Mouse (Mus musculus): ENCODE results near the gene Ppm1d.

Ppm1d gene

GRCm38 (mm10) chr11:85310713-85311574 is at the start of gene Ppm1d:
TSS of gene Ppm1d (plus strand) at chr11:85311244.
- peak; percentile 99 for DNase-seq

- peak; percentile 29 to 46 for DNase-seq
Measured at GRCm38 (mm10) chr11:85264635-85265034, 46.4 kb upstream of the Ppm1d start.

- no peak for DNase-seq
Measured at GRCm38 (mm10) chr11:85267393-85267792, 43.7 kb upstream of the Ppm1d start.

- peak; percentile 63 to 86 for DNase-seq
Measured at GRCm38 (mm10) chr11:85270631-85271030, 40.4 kb upstream of the Ppm1d start.

- DNase-seq: peak in 1 of 2 experiments; percentile 60
Measured at GRCm38 (mm10) chr11:85273299-85273698, 37.7 kb upstream of the Ppm1d start.

- DNase-seq: no peak
Measured at GRCm38 (mm10) chr11:85275151-85275550, 35.9 kb upstream of the Ppm1d start.

GRCm38 (mm10) chr11:85277609-85278008 is 33.4 kb upstream of the Ppm1d start:
- DNase-seq: no peak

GRCm38 (mm10) chr11:85278175-85278574 is 32.9 kb upstream of the Ppm1d start:
- DNase-seq: no peak

- no peak for DNase-seq
Measured at GRCm38 (mm10) chr11:85281219-85281878, 29.7 kb upstream of the Ppm1d start.

- DNase-seq: no peak
Measured at GRCm38 (mm10) chr11:85297953-85298352, 13.1 kb upstream of the Ppm1d start.

- no peak for DNase-seq
Measured at GRCm38 (mm10) chr11:85299880-85300279, 11.2 kb upstream of the Ppm1d start.

GRCm38 (mm10) chr11:85301161-85301560 is 9.9 kb upstream of the Ppm1d start:
- DNase-seq: no peak

- DNase-seq: no peak
Measured at GRCm38 (mm10) chr11:85301836-85302235, 9.2 kb upstream of the Ppm1d start.

- DNase-seq: peak; percentile 33 to 36
Measured at GRCm38 (mm10) chr11:85306577-85307260, 4.3 kb upstream of the Ppm1d start.

- no peak for DNase-seq
Measured at GRCm38 (mm10) chr11:85308799-85309198, 2.2 kb upstream of the Ppm1d start.

- no peak for DNase-seq
Measured at GRCm38 (mm10) chr11:85310407-85310712, 684 bp upstream of the Ppm1d start.

- DNase-seq: peak; percentile 50 to 65
Measured at GRCm38 (mm10) chr11:85311645-85312490, 824 bp downstream of the Ppm1d start.

- DNase-seq: peak; percentile 72 to 87
Measured at GRCm38 (mm10) chr11:85312818-85313217, 1.8 kb downstream of the Ppm1d start.

- no peak for DNase-seq
Measured at GRCm38 (mm10) chr11:85313361-85313760, 2.3 kb downstream of the Ppm1d start.

- DNase-seq: no peak
Measured at GRCm38 (mm10) chr11:85323567-85324330, 12.7 kb downstream of the Ppm1d start.

- DNase-seq: no peak
Measured at GRCm38 (mm10) chr11:85328717-85329116, 17.7 kb downstream of the Ppm1d start.
